25 mouse cellular contexts compared by ENCODE assay signal in the genomic region with DNA sequence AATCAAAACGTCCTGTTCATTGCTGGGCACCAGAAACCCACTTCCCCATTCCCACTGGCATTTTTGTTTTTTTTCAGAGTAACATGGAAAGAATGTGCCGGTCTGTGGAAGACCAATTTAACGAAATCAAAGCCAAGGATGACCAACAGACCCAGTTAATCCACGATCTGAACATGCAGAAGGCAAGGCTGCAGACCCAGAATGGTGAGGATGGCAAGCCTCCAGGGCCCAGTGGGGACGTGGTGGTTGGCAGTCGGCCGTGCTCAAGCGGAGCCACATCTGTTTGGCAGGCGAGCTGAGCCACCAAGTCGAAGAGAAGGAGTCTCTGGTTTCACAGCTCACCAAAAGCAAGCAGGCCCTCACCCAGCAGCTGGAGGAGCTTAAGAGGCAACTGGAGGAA. TPM values are rescaled to one million over a fixed set of nuclear protein-coding genes. Genes with fewer than 3 reads are reported as not detected.
DNase-seq lines count a peak whose midpoint lies in the region; ATAC-seq and TF ChIP-seq lines count a peak whose summit lies in the region.
"Had no signal": no experiment of that assay in that cellular context is flagged by ENCODE, and none has a peak within 500 bp of the region (broad histone marks: within the 10 kb centered on the region; RNA-seq: fewer than 3 reads in every experiment).

No protein-coding gene starts in this region.

- no peak overlapping the region for H3K27ac ChIP-seq in midbrain, postnatal 0 days (ENCODE audit: low read depth, low read length)
- no peak overlapping the region for H3K27ac ChIP-seq in midbrain, embryonic 11.5 days (ENCODE audit: low read depth, low read length)
- H3K27ac ChIP-seq: embryonic facial prominence, embryonic 12.5 days; forebrain, embryonic 10.5 days; hindbrain, embryonic 13.5 days; intestine, embryonic 15.5 days had no signal

- H3K36me3 ChIP-seq in midbrain, postnatal 0 days (ENCODE audit: insufficient read depth, low read length): no peaks in the 10 kb centered on the region
- no peaks in the 10 kb centered on the region for H3K36me3 ChIP-seq in midbrain, embryonic 11.5 days (ENCODE audit: control insufficient read depth, insufficient read depth, low read length)
- H3K36me3 ChIP-seq: embryonic facial prominence, embryonic 12.5 days; forebrain, embryonic 10.5 days; G1E; hindbrain, embryonic 13.5 days; intestine, embryonic 15.5 days had no signal

- no peak for ATAC-seq in midbrain, postnatal 0 days (ENCODE audit: low FRiP score)
- ATAC-seq in midbrain, embryonic 11.5 days (ENCODE audit: low FRiP score): no peak
- ATAC-seq: CD4-positive, CD25-positive, alpha-beta regulatory T cell, adult 4 months; forebrain, embryonic 14.5 days; intestine, embryonic 15.5 days had no signal

- H3K9me3 ChIP-seq in midbrain, postnatal 0 days (ENCODE audit: low read length): no peaks in the 10 kb centered on the region
- no peaks in the 10 kb centered on the region for H3K9me3 ChIP-seq in midbrain, embryonic 11.5 days (ENCODE audit: control insufficient read depth, low read length)
- H3K9me3 ChIP-seq: embryonic facial prominence, embryonic 12.5 days; forebrain, embryonic 10.5 days; hindbrain, embryonic 13.5 days; intestine, embryonic 15.5 days had no signal

- no peak overlapping the region for H3K9ac ChIP-seq in midbrain, postnatal 0 days (replicated peaks; ENCODE audit: low read length, poor library complexity, severe bottlenecking)
- no peak overlapping the region for H3K9ac ChIP-seq in midbrain, embryonic 11.5 days (ENCODE audit: low read length)
- H3K9ac ChIP-seq: embryonic facial prominence, embryonic 12.5 days; hindbrain, embryonic 13.5 days; intestine, embryonic 15.5 days had no signal

- no peaks in the 10 kb centered on the region for H3K4me1 ChIP-seq in midbrain, postnatal 0 days (ENCODE audit: insufficient read depth, low read length)
- no peaks in the 10 kb centered on the region for H3K4me1 ChIP-seq in midbrain, embryonic 11.5 days (ENCODE audit: control insufficient read depth, insufficient read depth, low read length)
- H3K4me1 ChIP-seq: embryonic facial prominence, embryonic 12.5 days; forebrain, embryonic 10.5 days; hindbrain, embryonic 13.5 days; intestine, embryonic 15.5 days had no signal

- no peaks in the 10 kb centered on the region for H3K27me3 ChIP-seq in midbrain, postnatal 0 days (ENCODE audit: insufficient read depth, low read length)
- no peaks in the 10 kb centered on the region for H3K27me3 ChIP-seq in midbrain, embryonic 11.5 days (ENCODE audit: control insufficient read depth, insufficient read depth, low read length)
- H3K27me3 ChIP-seq: embryonic facial prominence, embryonic 12.5 days; hindbrain, embryonic 13.5 days; intestine, embryonic 15.5 days had no signal

- TF ChIP-seq CTCF in midbrain, postnatal 0 days (IDR thresholded peaks at IDR 0.05): no peak

- intact Hi-C loops in gastrocnemius, postnatal 14 days (cut with DNase I; ENCODE audit: low total_unique reads): no loop called here

- peak; percentile 77 to 84 for DNase-seq in cerebellum, postnatal 10 days
- DNase-seq in cerebellum, adult 9-10 months: no peak
- peak; percentile 32 for DNase-seq in gastrocnemius, postnatal 10 days
- DNase-seq in gastrocnemius, postnatal 14 days: no peak
- peak; percentile 15 for DNase-seq in midbrain, postnatal 0 days (ENCODE audit: low spot score)
- no peak for DNase-seq in midbrain, embryonic 11.5 days (ENCODE audit: low spot score, missing footprints)
- no peak for DNase-seq in thymus, postnatal 4 days
- DNase-seq: adrenal gland, postnatal 10 days; B cell, adult 2 months; cerebellum, adult 11 months; cerebellum, adult 8-10 months; embryo, embryonic 11 days; gastrocnemius, postnatal 36 days; heart, adult 11 months; heart, postnatal 10 days; heart, postnatal 4 days had no signal

- H3K4me3 ChIP-seq in midbrain, postnatal 0 days (ENCODE audit: low read depth, low read length): no peak overlapping the region
- H3K4me3 ChIP-seq in midbrain, embryonic 11.5 days (ENCODE audit: low read depth, low read length): no peak overlapping the region
- H3K4me3 ChIP-seq: embryonic facial prominence, embryonic 12.5 days; forebrain, embryonic 10.5 days; hindbrain, embryonic 13.5 days; intestine, embryonic 15.5 days had no signal

- no peak overlapping the region for H3K4me2 ChIP-seq in midbrain, postnatal 0 days (ENCODE audit: low read depth, low read length, poor library complexity, severe bottlenecking)
- H3K4me2 ChIP-seq in midbrain, embryonic 11.5 days: no peak overlapping the region
- H3K4me2 ChIP-seq: embryonic facial prominence, embryonic 12.5 days; hindbrain, embryonic 13.5 days; intestine, embryonic 15.5 days had no signal

- WGBS in midbrain, postnatal 0 days: 76% methylated on average over 10 of the region's 10 CpGs
- 84% methylated on average over 10 of the region's 10 CpGs for WGBS in midbrain, embryonic 11.5 days

RNA-seq across cellular contexts. Expression of gene Myh13, which starts 36.6 kb away (rescaled TPM):
- 1 to 10 TPM; 3.0 to 4.1 TPM for total RNA-seq in gastrocnemius, postnatal 10 days (2021)
- 1 to 10 TPM; 4.0 to 5.2 TPM for total RNA-seq in gastrocnemius, postnatal 14 days (2021)
- total RNA-seq in midbrain, postnatal 0 days (2014; rRNA removed): 0.11 and 0.52 TPM in 2 replicates
- polyA plus RNA-seq in midbrain, postnatal 0 days (2015; fragmentation: Nextera tagmentation; extraction: Ambion mirVana): 0.20 and 0.23 TPM in 2 replicates
- polyA plus RNA-seq in midbrain, embryonic 11.5 days (2014; fragmentation: Nextera tagmentation; extraction: Ambion mirVana): 0.11 TPM in 1 of 2 replicates, not detected in the other
- total RNA-seq: common myeloid progenitor, adult 5-6 weeks had no signal
- polyA plus RNA-seq: CD4-positive, CD25-positive, alpha-beta regulatory T cell, adult 4 months; forebrain, embryonic 10.5 days; forebrain, embryonic 14.5 days; G1E; heart, embryonic 14.5 days; intestine, embryonic 15.5 days had no signal

Comparison
In these comparisons a context has a peak if more than half of its experiments do, and no peak if none do; other contexts are left out.
1. DNase-seq: peak in cerebellum, postnatal 10 days (2 of 2), gastrocnemius, postnatal 10 days (single experiment) and midbrain, postnatal 0 days (single experiment); none in cerebellum, adult 9-10 months (single experiment), gastrocnemius, postnatal 14 days (single experiment), midbrain, embryonic 11.5 days (single experiment) and thymus, postnatal 4 days (single experiment).